Mouse (Mus musculus) Patski (cell line): Measurements from ENCODE around the gene Shroom1. TPM values are rescaled to one million over a fixed set of nuclear protein-coding genes. Genes with fewer than 3 reads are reported as not detected.

Experiments
- ATAC-seq: fragments of 100-300 bp; one replicate; pipeline ENCODE4 v1.8.0; 2021
- CTCF ChIA-PET: fragments of 350-600 bp; sonication (Branson Sonifier 250); formaldehyde crosslinking; loops from one replicate; lab custom pipeline; 2022; ENCODE audit warnings: inconsistent platforms; lab: Charles Lee
- POLR2A ChIA-PET: fragments of 350-600 bp; sonication (Branson Sonifier 250); formaldehyde crosslinking; loops from one replicate; lab custom pipeline; 2022; ENCODE audit warnings: antibody characterized with exemption, inconsistent platforms; lab: Charles Lee
- DNase-seq: peaks from one replicate; pipeline ENCODE4 v3.0.0-alpha.2; 2011; ENCODE audit warnings: low read depth, low spot score
- H3K27me3 ChIP-seq: fragments of 371-371 bp; one replicate; pipeline ENCODE4 v1.5.1; 2021
- CTCF ChIP-seq: fragments of 100-300 bp; IDR thresholded peaks from one replicate; pipeline ENCODE4 v1.5.1; 2021
- in situ Hi-C: fragments of 300-500 bp; cut with MboI; formaldehyde crosslinking; loops from 3 replicates; pipeline ENCODE4 v1.11.1; 2018; ENCODE audit warnings: low pct_unique_long_range_greater_than_20kb, mixed read lengths
- polyA plus RNA-seq: library from polyadenylated mRNA; unstranded; gene quantifications from one replicate; pipeline ENCODE4 v1.2.3, GENCODE M21; 2021

The Shroom1 gene
- polyA plus RNA-seq, 1 experiment from 2014 or later, result not detected

GRCm38 (mm10) chr11:53458996-53459395, 2.0 kb downstream of the Shroom1 start:
- DNase-seq (no peak), ATAC-seq (no peak)
- CTCF ChIA-PET, result no interaction called here
- TF ChIP-seq CTCF, result no peak
- in situ Hi-C loops, result loop anchor here (25.0 kb wide), 1 partner anchor 428 kb away; the partner anchor contains the start of gene Slc22a5
- POLR2A ChIA-PET, result no interaction called here
- H3K27me3 ChIP-seq, result no peaks in the 10 kb centered on the region

- ChIA-PET CTCF (no interaction called here), POLR2A (interaction anchor here (0.7 kb wide), 1 partner anchor 111 kb away, joined by 5 read pairs; no protein-coding TSS in a partner anchor)
- no peak for DNase-seq
- TF ChIP-seq CTCF, result no peak
- H3K27me3 ChIP-seq, result no peaks in the 10 kb centered on the region
- ATAC-seq, result no peak
- in situ Hi-C loops, result loop anchor here (25.0 kb wide), 1 partner anchor 427 kb away; the partner anchor contains the start of gene Slc22a5
Observed at GRCm38 (mm10) chr11:53460192-53460591, 3.2 kb downstream of the Shroom1 start.

- DNase-seq, result no peak
- peak; percentile 73 for ATAC-seq
- TF ChIP-seq CTCF, result no peak
- ChIA-PET CTCF (interaction anchor here (1.0 kb wide), 1 partner anchor 8 kb away, joined by 4 read pairs; the partner anchor contains the start of gene Gm9837), POLR2A (interaction anchor here (0.7 to 1.0 kb wide), 3 partner anchors 16 to 163 kb away, joined by 3 read pairs; no protein-coding TSS in a partner anchor)
- in situ Hi-C loops, result loop anchor here (25.0 kb wide), 1 partner anchor 426 kb away; the partner anchor contains the start of gene Slc22a5
- H3K27me3 ChIP-seq, result peaks cover 2% of the 10 kb centered on the region
Observed at GRCm38 (mm10) chr11:53461727-53462126, 4.7 kb downstream of the Shroom1 start.

GRCm38 (mm10) chr11:53463551-53464424, 6.8 kb downstream of the Shroom1 start:
- TF ChIP-seq CTCF, result no peak
- CTCF ChIA-PET, result no interaction called here
- in situ Hi-C loops, result loop anchor here (25.0 kb wide), 1 partner anchor 424 kb away; the partner anchor contains the start of gene Slc22a5
- peaks cover 6% of the 10 kb centered on the region for H3K27me3 ChIP-seq
- POLR2A ChIA-PET, result no interaction called here
- ATAC-seq (no peak), DNase-seq (no peak)

- ChIA-PET CTCF (interaction anchor here (0.7 to 1.2 kb wide), 4 partner anchors 9 to 161 kb away, joined by 3 to 5 read pairs (median 3); no protein-coding TSS in a partner anchor), POLR2A (no interaction called here)
- in situ Hi-C loops, result loop anchor here (5.0 to 25.0 kb wide), 2 partner anchors 161 to 421 kb away; partner anchors contain the start of gene Slc22a5
Observed at GRCm38 (mm10) chr11:53466231-53466971, 9.4 kb downstream of the Shroom1 start.

GRCm38 (mm10) chr11:53469294-53469967, 12.4 kb downstream of the Shroom1 start:
- no peak for TF ChIP-seq CTCF
- in situ Hi-C loops, result loop anchor here (5.0 to 25.0 kb wide), 2 partner anchors 158 to 418 kb away; partner anchors contain the start of gene Slc22a5
- POLR2A ChIA-PET, result no interaction called here
- CTCF ChIA-PET, result interaction anchor here (0.7 to 1.3 kb wide), 8 partner anchors 8 to 225 kb away, joined by 3 to 5 read pairs (median 4); no protein-coding TSS in a partner anchor
- peaks cover 17% of the 10 kb centered on the region for H3K27me3 ChIP-seq
- ATAC-seq, result no peak
- no peak for DNase-seq

More at GRCm38 (mm10) chr11:53466231-53466971, 9.4 kb downstream of the Shroom1 start:
- TF ChIP-seq CTCF, result no peak
- DNase-seq (no peak), ATAC-seq (no peak)
- H3K27me3 ChIP-seq, result peaks cover 6% of the 10 kb centered on the region

GRCm38 (mm10) chr11:53469968-53470695, 13.1 kb downstream of the Shroom1 start, which contains the start of gene Gm9837:
Gm9837 (minus strand) TSS chr11:53470479.
- peak; percentile 69 for ATAC-seq
- in situ Hi-C loops, result loop anchor here (5.0 to 25.0 kb wide), 3 partner anchors 117 to 417 kb away; partner anchors contain the start of gene Slc22a5

GRCm38 (mm10) chr11:53472709-53473108, 15.7 kb downstream of the Shroom1 start:
- DNase-seq, result no peak
- H3K27me3 ChIP-seq, result peaks cover 35% of the 10 kb centered on the region
- ATAC-seq, result no peak
- ChIA-PET CTCF (interaction anchor here (2.1 kb wide), 1 partner anchor 155 kb away, joined by 6 read pairs; no protein-coding TSS in a partner anchor), POLR2A (no interaction called here)
- in situ Hi-C loops, result loop anchor here (5.0 to 25.0 kb wide), 2 partner anchors 115 to 415 kb away; partner anchors contain the start of gene Slc22a5
- no peak for TF ChIP-seq CTCF

More at GRCm38 (mm10) chr11:53469968-53470695, 13.1 kb downstream of the Shroom1 start, which contains the start of gene Gm9837:
- TF ChIP-seq CTCF, result peak; percentile 96
- no peak for DNase-seq
- H3K27me3 ChIP-seq, result peaks cover 17% of the 10 kb centered on the region
- CTCF ChIA-PET, result interaction anchor here (0.7 to 1.3 kb wide), 10 partner anchors 9 to 267 kb away, joined by 3 to 5 read pairs (median 4); no protein-coding TSS in a partner anchor
- POLR2A ChIA-PET, result interaction anchor here (0.5 to 0.6 kb wide), 2 partner anchors 99 to 1420 kb away, joined by 3 to 4 read pairs; no protein-coding TSS in a partner anchor
